Mouse (Mus musculus) embryo, embryonic 10 days (tissue): ENCODE data around the gene Plekha7.
A peak's percentile ranks its signal among the peaks of the same experiment; 100 is the strongest.

Experiments used
- DNase-seq: peaks from one replicate; pipeline ENCODE4 v3.0.0-alpha.2; 2015; ENCODE audit warnings: low spot score

Plekha7 gene

DNA sequence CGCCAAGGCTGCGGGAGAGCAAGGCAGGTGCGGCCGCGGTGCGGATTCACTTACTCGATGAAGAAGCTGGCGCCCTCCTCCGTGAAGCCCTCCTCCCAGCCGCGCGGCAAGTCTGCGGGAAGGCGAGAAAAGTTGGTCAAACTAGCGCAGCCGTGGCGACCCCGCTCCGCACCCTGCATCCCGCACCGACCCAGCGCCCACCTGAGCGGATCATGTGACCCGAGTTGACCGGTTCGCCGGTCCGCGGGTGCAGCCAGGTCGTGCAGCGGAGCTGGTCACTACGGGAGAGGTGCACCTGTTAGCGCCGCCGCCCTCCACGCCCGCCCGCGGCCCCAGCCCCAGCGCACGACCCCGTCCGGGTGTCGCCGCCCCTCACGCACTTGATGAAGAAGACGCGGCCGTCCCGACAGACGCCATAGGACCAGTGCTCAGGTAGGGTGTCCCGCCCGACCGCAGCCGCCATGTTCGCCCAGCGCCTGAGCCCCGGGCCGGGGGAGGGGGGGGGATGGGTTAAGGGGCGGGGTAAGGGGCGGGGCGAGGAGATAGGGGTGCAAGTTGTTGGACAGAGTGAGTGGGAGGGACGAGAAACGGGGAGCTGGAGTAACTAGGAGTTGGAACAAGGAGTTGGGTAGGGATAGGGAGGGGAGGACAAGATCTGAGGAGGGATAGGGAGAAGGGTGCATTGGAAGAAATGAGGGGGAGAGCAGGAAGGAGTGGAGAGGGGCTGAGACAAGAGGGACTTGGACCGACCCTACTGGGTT lies at the start of gene Plekha7:
Gene Plekha7 (minus strand): TSS at position 506 of the 761 bp plus-strand sequence.
- peak; percentile 69 for DNase-seq

DNA sequence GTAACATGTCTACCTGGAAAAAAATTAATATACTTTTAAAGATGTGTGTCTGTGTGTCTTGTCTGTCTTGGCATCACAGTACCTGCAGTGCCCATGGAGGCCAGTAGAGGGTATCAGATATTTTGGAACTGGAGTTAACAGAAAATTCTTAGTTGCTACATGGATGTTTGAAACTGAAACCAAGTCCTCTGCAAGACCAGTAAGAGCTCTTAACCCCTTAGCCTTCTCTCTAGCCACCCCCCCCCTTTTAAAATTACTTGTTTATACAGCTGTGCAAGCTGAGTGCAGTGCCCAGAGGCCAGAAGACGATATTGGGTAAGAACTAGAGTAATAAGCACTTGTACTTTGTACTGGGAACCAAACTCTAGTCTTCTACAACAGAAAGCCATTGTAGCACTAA lies 28.1 kb upstream of the Plekha7 start:
- peak; percentile 57 for DNase-seq

DNA sequence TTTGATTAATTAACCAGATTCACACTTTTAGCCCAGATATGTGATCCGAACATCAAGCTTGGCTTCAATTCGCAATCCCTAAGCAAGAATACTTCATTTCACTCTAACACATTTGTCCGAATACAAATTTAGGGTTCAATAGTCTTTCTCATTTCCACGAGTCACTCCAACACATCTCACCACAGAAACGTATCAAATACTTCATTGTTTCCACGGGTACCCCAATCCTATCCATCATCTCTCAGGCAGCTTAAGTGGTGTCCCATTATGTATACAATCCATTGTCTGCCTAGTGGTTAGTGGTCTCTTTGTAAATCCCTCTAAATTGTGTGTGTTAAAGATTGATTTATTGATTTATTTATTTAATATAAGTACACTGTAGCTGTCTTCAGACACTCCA lies 27.0 kb upstream of the Plekha7 start:
- no peak for DNase-seq

DNA sequence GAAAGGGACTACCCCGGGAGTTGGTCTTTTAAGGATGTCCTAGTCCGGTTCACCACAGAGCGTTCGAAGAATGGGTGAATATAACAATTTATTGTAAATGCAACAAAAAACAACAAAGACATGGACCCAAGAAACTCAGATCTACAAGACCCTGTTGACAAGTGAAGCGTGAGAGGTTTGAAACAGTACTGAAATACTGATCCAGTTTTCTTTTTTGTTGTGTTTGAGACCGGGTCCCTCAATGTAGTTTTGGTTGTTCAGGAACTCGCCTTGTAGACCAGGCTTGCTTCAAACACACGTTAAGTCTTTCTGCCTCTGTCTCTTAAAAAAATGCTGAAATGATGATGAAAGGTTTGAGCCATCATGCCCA lies 26.5 kb upstream of the Plekha7 start:
- DNase-seq: no peak

DNA sequence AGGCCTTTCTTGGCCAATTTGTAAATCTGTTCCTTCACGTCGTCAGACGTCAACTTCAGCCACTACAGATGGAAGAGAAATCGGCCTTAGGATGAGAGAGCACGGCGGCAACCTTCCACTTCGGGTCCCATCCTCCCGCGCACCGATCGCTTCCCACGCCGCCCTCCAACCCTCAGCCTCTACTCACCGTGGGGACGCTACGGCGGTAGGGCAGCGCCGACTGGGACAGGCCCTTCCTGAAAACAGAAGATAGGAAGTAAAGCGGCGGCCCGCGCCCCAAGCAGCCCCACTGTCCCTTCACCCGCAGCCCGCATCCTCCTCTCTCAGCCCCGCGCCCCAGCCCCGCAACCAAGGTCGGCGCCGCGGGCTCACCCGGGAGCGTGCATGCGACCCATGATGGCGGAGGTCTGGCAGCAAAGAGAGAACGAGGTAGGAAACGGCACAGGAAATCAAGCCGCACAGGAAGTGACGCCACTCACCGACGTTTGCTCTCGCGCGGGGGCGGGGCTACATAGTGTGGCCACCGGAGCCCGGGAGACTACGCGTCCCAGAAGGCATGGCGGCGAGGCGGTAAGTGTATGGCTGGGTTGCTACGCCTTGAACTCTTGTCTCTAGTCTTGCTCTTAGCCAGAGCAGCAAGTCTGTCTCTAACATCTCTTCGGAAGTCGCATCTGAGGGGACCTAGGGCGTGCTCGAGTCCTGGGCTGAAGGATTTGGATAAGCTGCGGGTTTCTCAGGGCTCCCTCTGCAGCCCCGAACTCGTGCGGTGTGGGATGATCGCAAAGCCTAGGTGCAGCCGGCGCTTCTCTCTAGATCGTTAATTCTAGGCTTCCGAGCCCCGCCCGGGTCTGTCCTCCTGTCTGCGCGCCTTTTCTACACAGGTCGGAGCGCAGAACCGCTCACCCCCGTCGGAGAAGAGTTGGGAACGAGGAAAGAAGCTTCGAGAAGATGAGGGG lies 25.8 kb upstream of the Plekha7 start, which contains the start of gene Rps13:
Gene Rps13 (minus strand): TSS at position 483 of the 956 bp plus-strand sequence.
- peak; percentile 99 for DNase-seq

DNA sequence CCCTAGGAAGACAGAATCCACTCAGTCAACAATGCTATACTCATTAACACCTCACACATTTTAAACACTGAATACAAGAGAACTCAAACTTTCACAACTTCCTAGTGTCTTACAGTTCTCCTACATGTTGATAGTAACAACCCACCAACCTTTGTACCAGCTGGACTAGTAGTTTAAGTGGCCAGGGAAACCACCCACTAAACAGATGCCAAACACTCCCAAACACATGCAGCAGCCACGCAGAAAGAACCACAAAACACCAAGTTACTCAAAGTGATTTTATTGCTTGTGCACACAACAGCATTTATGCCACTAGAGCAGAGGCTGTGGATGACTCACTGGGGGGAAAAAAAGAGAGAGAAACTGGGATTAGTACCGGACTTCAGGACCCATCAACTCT lies 23.1 kb upstream of the Plekha7 start:
- DNase-seq: no peak

DNA sequence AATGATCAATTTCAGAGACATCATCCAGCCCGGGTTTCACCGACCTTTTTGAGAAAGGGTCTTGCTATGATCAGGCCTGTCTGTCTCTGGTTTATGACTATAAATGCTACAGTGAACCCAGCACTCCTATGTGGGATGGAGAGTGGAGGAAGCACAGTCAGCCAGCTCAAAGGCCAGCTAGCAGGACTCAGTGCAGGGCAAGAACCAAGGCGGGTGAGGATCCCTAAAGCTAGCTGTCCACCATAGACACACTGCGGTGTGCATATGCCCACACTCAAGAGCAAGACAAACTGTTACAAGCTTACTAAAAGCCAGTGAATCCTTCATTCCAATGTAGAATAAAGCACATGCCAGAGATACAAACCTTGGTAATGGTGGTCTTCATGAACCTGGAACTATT lies 21.7 kb upstream of the Plekha7 start:
- no peak for DNase-seq

DNA sequence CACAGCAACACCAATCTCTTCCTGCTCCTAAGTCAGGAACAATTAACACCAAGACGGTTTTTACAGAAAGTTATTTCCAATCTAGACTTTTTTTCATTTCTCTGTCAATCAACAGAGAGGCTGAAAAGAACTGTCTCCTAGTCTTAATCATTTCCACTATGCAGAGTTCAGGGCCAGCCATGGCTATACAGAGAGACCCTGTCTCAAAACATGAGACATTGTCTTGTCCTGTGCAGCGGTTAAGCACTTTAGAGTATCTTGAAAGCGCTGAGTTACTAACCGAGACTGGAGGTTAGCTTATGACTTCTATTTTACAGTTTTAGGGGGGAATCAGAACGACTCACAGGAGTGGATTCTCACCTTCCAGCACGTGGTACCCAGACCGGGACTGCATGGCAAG lies 20.6 kb upstream of the Plekha7 start:
- no peak for DNase-seq

DNA sequence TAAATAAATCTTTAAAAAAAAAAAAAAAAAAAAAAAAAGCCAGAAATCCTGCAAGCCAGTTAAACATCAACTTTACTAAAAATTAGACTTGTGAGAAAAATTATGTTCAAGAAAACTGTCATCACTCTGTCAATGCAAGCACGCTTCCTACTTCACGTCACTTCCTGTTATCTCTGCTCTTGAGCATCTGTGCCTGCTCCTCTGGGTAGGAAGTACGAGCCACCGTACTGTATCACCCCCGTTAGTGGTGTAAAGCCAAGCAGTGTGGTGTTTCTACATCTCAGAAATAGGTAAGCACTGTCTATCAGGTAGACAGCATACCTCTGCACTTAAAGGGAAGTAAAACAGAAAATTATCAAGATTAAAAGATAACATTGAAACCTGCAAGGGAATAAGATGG lies 19.7 kb upstream of the Plekha7 start:
- DNase-seq: no peak

DNA sequence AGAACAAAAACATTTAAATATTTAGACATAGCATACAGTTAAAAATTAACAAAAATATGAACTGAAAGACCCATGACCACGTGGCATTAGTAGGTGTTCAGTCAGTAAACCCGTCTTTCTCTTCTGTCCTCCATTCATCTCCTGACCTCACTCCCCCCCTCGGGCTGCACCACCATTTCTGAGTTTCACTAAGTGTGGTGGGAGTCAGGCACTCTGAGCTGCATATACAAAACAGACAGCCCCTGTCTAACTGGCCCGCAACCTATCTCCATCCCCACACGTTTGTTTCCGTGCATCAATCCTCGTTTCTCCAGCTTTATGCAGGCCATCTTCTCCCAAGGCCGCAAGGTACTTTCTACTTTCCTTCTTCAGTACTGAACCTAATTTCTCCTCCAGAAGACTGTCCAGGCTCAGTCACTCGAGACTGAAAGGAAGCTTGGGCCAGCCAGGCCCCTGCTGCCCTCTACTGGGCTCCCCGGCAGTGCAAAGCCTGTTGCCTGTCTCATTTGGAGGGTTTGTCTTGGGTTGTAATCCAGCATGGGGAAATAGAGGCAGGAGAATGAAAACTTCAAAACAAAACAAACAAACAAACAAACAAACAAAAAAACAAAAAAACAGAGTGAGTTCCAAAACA lies 15.3 kb upstream of the Plekha7 start:
- peak; percentile 83 for DNase-seq

DNA sequence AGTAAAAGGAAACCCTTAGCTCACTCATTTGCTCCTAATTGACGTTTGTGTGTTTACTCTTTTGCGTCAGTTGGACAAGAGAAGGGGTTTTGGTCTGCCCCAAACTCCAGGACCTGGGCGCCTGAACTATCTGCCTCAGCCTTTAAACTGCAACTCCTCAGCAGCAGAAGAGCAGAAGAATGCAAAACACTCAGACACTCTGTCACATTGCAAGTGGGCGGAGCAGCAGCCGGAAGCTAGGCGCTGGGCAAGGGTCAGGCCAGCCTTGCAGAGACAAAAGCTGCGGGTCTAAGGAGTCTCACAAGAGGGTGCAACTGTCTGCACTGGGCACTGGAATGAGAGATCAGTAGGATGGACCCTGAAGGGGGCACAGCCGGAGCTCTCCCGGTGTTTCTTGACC lies 1.3 kb upstream of the Plekha7 start:
- DNase-seq: peak; percentile 88

DNA sequence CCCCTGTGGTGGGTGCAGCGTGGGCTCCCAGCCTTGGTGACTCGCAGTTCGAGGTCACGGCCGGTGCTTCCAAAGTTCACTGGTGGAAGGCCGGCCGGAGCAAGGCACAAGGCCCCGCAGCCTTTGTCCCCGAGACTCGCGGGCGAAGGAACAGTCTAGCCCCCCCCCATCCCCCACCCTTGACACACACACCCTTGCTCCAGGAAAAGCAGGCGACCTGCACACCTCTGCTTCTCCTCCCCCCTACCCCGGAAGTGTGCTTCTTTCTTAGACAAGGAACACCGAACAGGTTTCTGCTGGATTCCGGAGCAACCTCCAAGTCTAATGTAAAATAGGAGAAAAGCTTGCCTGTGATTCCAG lies 436 bp upstream of the Plekha7 start:
- DNase-seq: peak; percentile 34

DNA sequence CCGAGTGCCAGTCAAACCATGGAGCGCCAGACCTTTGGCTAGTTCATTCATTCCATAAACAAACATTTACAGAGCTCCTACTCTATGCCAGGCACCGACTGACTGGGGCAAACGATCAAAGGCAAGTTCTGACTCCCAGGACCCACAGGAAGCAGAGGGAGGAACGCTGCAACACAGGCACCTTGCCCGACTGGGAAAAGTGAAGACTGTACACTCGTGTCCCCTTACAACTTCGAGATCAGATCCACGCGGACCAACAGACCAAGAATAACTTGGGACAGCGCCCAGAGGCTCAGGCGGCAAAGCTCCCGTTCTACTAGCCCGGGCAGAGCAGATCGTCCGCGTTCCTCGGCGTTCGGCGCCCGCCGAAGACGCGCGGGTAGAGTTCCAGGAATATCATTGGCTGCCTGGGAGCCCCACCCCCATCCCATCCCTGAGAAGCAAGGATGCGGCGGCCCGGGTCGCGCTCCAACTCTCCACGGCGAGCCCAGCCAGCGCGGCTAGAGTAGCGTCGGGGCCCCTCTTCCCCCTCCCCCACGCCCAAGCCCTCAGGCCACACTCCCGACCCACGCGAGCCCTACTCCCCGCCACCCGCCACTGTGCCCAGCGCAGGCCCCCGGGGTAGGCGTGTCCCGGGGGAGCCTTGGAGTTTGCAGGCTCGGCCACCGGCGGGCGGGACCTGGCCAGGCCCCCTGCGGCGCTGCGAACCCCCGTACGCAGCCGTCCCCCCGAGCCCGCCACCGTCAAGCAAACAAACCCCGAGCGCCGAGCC lies 891 bp downstream of the Plekha7 start:
- DNase-seq: peak; percentile 86

DNA sequence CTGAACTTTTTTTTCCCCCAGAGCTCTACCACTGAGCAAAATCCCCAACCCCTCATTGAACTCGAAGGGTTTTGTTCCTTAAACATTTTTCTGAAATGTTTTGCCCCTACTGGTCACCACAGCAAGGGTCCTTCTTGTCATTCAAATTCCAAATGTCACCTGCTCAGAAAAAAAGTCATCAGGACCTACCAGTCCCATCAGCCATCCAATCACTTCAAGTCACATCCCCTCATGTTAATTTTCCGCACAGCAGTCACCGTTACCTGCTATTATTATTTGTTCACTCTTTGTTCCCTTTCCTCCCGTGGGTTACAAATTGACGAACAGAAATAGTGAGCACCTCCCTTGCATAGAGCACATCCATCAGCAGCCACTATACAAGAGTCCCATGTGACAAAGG lies 1.6 kb downstream of the Plekha7 start:
- no peak for DNase-seq

DNA sequence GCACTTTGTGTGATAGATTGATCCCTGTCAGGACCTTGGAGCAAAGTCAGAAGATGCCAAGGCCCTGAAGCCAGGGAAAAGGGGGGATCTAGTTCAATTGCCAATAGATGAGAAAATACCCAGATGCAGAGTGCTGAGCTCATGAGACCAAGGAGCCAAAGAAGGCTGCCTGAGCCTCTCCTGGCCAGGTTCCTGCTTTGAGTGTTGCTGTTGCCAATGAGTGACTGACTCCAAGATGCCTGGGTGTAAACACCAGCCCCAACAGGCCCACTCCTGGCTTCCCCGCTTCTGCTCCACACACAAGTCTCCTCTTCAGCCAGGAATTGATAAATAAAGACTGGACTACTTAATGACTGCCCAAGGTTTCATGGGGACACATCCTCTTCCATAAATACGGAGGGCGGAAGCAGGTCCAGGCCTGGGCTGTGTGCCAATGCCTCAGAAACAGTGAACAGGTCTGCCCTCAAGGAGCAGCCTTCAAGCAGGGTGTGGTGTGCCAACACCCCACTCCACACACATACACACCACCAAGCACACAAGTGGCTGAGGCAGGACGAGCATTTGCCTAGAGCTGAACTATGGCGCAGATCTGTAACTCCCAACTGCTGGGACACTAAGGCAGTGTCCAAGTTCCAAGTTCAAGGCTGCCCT lies 6.4 kb downstream of the Plekha7 start:
- no peak for DNase-seq

DNA sequence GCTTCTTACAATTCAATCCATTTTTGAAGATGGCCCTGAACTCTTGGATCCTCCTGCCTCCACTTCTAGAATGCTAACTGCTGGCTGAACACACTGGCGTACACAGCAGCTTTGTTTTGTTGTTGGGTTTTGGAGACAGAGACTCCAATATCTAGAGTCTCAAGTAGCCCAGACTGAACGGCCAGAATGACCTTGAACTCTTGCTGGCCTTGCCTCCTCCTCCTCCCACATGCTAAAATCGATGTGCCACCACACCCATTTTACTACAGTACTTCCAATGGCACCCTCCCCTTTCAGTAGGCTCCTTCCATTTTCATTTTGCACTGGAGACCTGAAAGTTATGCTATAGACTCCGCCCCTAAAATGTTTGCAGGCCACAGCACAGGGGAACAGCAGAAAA lies 7.0 kb downstream of the Plekha7 start:
- no peak for DNase-seq

DNA sequence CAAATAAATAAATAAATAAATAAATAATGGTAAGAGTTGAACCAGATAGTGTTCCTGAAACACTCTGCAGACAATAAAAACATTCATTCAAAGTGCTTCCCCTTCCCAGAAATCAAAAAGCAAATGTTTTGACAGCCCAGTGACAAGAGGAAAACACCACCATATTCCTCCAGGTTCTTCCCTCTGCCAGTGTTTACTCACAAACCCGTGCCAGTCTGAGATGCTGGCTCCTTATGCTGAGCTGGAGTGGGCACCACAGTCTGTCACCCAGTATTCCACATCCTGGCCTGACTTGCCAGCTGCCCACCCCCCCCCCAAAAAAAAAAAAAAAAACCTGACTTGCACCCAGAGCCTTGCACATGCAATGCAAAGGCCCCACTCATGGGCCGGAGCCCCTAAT lies 9.3 kb downstream of the Plekha7 start:
- no peak for DNase-seq

DNA sequence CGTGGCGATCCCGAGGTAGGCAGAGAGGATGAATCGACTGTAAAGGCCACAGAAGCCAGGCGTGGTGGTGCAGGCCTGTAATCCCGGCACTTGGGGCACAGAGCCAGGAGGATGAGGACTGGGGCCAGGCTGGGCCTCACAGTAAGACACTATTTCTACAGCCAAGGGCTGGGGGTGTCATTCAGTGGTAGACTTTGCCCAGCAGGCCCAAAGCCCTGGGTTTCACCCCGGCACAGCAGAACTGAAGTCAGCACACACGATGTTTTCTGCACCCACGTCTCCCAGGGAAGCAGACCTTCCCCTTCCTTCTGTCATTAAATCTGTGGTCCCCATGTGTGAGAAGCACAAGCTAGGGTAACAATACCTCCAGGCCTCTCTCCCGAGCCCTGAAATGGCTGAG lies 9.8 kb downstream of the Plekha7 start:
- no peak for DNase-seq

DNA sequence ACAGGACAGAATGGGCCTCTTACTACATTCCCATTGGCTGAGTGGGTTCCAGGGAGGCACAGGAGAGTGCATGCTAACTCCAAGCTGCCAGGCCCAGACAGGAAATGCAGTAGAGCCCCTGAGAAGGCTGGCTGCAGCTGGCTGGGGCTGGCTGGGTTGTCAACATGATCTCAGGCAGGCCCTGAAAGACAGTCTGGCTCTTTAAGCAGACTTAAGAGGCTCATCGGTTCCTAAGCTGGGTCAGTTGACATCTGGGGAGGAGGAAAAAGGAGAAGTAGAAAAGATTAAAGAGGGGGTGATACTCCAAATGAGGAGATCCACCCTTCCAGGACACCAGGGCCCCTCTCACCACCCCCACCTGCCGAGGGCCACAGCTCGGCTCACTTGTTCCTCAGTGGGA lies 13.2 kb downstream of the Plekha7 start:
- DNase-seq: peak; percentile 24

DNA sequence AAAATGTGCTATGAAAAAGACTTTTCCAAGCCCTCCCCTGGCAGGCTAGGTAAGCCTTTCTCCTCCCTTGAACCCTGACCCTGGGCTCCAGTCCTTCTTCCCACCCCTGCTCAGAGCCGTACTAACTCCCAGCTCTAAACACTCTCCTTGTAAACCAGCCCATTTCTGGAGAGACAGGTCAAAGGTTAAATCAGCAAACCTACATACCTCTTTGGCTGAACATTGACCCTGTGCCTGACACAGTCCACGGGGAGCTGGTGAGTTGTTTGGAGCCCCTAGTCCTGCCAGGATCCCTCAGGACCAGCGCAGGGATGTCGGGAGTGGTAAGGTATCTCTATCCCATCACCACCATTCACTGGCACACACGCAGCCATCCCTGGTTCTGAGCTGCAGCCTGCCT lies 15.8 kb downstream of the Plekha7 start:
- peak; percentile 46 for DNase-seq

DNA sequence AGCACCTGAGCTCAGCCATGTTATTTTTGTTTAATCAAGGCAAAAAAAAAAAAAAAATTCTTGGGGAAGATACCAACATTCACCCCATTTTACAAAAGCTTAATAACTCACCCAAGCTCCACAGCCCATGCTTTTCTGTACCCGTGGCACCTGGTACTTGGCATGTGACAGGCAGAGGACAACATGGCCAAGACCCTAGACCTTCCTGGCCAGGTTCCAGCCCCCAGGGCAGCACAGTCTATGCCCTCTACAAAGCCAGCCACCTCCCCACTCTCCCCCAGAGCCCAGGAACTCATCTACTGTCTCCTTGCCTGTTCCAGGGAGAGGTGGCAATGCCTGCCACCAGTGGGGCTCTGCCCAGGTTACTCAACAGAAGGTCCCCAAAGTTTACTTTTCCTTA lies 17.6 kb downstream of the Plekha7 start:
- no peak for DNase-seq

DNA sequence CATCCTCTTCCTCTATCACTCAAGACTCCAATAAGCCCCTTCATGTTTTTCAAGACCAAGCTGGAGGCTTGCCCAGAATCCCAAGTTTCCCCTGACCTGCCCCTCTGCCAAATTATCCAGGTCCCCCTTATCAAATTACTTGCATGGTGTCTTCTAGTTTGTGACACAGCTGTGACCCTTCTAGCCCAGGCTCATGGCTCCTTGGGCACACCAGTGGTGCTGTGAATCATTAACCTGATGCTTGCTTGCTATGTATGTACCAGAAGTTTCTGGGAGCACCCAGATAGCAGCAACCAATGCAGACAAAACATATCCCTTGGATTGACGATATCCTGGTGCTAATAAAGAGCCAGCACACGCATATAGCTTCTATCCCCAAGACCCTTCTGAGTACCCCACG lies 19.2 kb downstream of the Plekha7 start:
- DNase-seq: no peak
